Mouse (Mus musculus) kidney, postnatal 0 days (tissue): ENCODE measurements around the gene Parp14. TPM values are rescaled to one million over a fixed set of nuclear protein-coding genes. Genes with fewer than 3 reads are reported as not detected.
A peak's percentile ranks its signal among the peaks of the same experiment; 100 is the strongest.

Experiments used
- ATAC-seq: fragments of 200-750 bp; cut with Nextera tagmentation; replicated peaks from 2 replicates; pipeline ENCODE4 v1.8.0; 2017; ENCODE audit warnings: low read depth, moderate number of reproducible peaks, moderate TSS enrichment, moderate library complexity; ENCODE audit not compliant: low FRiP score
- DNase-seq: peaks from one replicate; pipeline ENCODE4 v3.0.0-alpha.2; 2016; ENCODE audit warnings: low spot score
- H3K27ac ChIP-seq: fragments of 300-500 bp; sonication (generic); 2 replicates; pipeline ENCODE4 v1.5.1; 2014; ENCODE audit warnings: mild to moderate bottlenecking
- H3K27me3 ChIP-seq: fragments of 300-500 bp; sonication (generic); 2 replicates; pipeline ENCODE4 v1.6.1; 2014; ENCODE audit warnings: low read length, mixed read lengths; ENCODE audit not compliant: insufficient read depth
- H3K36me3 ChIP-seq: fragments of 300-500 bp; sonication (generic); 2 replicates; pipeline ENCODE4 v1.6.1; 2014; ENCODE audit warnings: low read length, mixed read lengths; ENCODE audit not compliant: insufficient read depth
- H3K4me1 ChIP-seq: fragments of 300-500 bp; sonication (generic); replicated peaks from 2 replicates; pipeline ENCODE4 v1.6.1; 2014; ENCODE audit warnings: antibody characterized with exemption, low read length, mixed read lengths; ENCODE audit not compliant: insufficient read depth
- H3K4me2 ChIP-seq: fragments of 300-500 bp; sonication (generic); 2 replicates; pipeline ENCODE4 v1.6.1; 2014; ENCODE audit warnings: mild to moderate bottlenecking, low read length, moderate library complexity, mixed read lengths
- H3K4me3 ChIP-seq: fragments of 300-500 bp; sonication (generic); replicated peaks from 2 replicates; pipeline ENCODE4 v1.5.1; 2014; ENCODE audit warnings: low read depth, low read length
- H3K9ac ChIP-seq: fragments of 300-500 bp; sonication (generic); 2 replicates; pipeline ENCODE4 v1.6.1; 2014; ENCODE audit warnings: low read depth, low read length
- H3K9me3 ChIP-seq: fragments of 300-500 bp; sonication (generic); replicated peaks from 2 replicates; pipeline ENCODE4 v1.6.1; 2016; ENCODE audit warnings: low read length, inconsistent platforms, mixed read lengths
- CTCF ChIP-seq: IDR thresholded peaks from 2 replicates; pipeline ENCODE4 v1.5.1; 2016; ENCODE audit warnings: antibody characterized with exemption, low read depth, mild to moderate bottlenecking, moderate library complexity
- WGBS: fragments of 180-500 bp; shearing (Covaris S2); extraction: QIAGEN DNeasy Blood & Tissue Kit; methylation state at CpG from one replicate; pipeline ENCODE4 v1.1.7; 2014; 5-methylcytosine and 5-hydroxymethylcytosine counted together
- polyA plus RNA-seq: library from polyadenylated mRNA; unstranded; fragments of >200 nt; fragmentation: Nextera tagmentation; extraction: Ambion mirVana; gene quantifications from 2 replicates; pipeline ENCODE4 v1.2.1, GENCODE M21; 2015

Parp14 gene
- polyA plus RNA-seq, 1 experiment from 2014 or later: 2.5 TPM

- Histone ChIP-seq H3K9ac (no peak overlapping the region), H3K4me1 (no peaks in the 10 kb centered on the region), H3K9me3 (no peaks in the 10 kb centered on the region), H3K4me2 (no peak overlapping the region), H3K27me3 (no peaks in the 10 kb centered on the region), H3K27ac (no peak overlapping the region), H3K36me3 (peaks cover 2% of the 10 kb centered on the region; the same call in 1 of the 2 replicates), H3K4me3 (no peak overlapping the region)
- WGBS: 47% methylated on average over 16 of the region's 16 CpGs
- no peak for TF ChIP-seq CTCF
- peak; percentile 15 for DNase-seq
- no peak for ATAC-seq
Observed at GRCm38 (mm10) chr16:35860236-35860635, 11.1 kb downstream of the Parp14 start.

- no peak for ATAC-seq
- Histone ChIP-seq H3K27me3 (no peaks in the 10 kb centered on the region), H3K9ac (no peak overlapping the region), H3K36me3 (peaks cover 1% of the 10 kb centered on the region; the same call in 1 of the 2 replicates), H3K27ac (no peak overlapping the region), H3K4me1 (no peaks in the 10 kb centered on the region), H3K4me2 (no peak overlapping the region), H3K9me3 (no peaks in the 10 kb centered on the region), H3K4me3 (no peak overlapping the region)
- WGBS: 91% methylated on average over 18 of the region's 18 CpGs
- no peak for TF ChIP-seq CTCF
- no peak for DNase-seq
Observed at GRCm38 (mm10) chr16:35856766-35857165, 14.6 kb downstream of the Parp14 start.

DNA sequence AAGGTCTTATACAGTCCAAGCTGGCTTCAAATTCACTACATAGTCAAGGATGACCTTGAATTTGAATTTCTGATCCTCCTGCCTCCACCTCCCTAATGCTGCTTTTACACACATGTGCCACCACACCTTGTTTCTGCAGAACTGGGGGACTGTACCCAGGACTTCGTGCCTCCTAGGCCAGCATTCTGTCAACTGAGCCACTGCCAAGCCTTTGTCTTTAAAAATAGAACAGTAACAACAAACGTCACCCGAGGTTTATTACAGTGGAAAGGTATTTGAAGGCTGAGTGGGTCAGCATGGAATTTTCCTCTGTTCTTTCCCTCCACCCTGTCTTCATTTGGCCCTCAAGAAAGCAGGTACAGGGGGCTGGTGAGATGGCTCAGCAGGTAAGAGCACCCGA is 15.5 kb downstream of the Parp14 start:
- TF ChIP-seq CTCF: no peak
- H3K4me3 ChIP-seq: no peak overlapping the region
- no peaks in the 10 kb centered on the region for H3K4me1 ChIP-seq
- no peak overlapping the region for H3K27ac ChIP-seq
- no peak for ATAC-seq
- WGBS: 66% methylated on average over 4 of the region's 4 CpGs
- no peaks in the 10 kb centered on the region for H3K36me3 ChIP-seq
- DNase-seq: no peak
- no peak overlapping the region for H3K4me2 ChIP-seq
- H3K27me3 ChIP-seq: no peaks in the 10 kb centered on the region
- no peak overlapping the region for H3K9ac ChIP-seq
- H3K9me3 ChIP-seq: no peaks in the 10 kb centered on the region

DNA sequence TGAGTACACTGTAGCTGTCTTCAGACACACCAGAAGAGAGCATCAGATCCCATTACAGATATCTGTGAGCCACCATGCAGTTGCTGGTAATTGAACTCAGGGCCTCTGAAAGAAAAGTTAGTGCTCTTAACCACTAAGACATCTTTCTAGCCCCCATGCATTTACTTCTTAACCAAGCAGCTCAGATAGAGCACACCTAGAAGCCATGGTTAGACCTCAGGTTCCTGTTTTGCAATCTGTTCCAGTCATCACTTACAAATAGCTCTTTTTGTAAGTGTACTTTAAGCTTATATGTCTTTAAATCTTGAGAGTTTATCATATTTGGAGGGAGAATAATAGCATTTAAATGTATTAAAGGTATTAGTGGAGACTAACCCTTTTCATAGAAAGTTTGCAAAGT is 24.2 kb downstream of the Parp14 start:
- H3K27me3 ChIP-seq: no peaks in the 10 kb centered on the region
- H3K4me1 ChIP-seq: no peaks in the 10 kb centered on the region
- H3K4me2 ChIP-seq: no peak overlapping the region
- H3K9me3 ChIP-seq: no peaks in the 10 kb centered on the region
- ATAC-seq (no peak), DNase-seq (no peak)
- H3K9ac ChIP-seq: no peak overlapping the region
- H3K27ac ChIP-seq: no peak overlapping the region
- H3K4me3 ChIP-seq: no peak overlapping the region
- H3K36me3 ChIP-seq: no peaks in the 10 kb centered on the region
- no peak for TF ChIP-seq CTCF

DNA sequence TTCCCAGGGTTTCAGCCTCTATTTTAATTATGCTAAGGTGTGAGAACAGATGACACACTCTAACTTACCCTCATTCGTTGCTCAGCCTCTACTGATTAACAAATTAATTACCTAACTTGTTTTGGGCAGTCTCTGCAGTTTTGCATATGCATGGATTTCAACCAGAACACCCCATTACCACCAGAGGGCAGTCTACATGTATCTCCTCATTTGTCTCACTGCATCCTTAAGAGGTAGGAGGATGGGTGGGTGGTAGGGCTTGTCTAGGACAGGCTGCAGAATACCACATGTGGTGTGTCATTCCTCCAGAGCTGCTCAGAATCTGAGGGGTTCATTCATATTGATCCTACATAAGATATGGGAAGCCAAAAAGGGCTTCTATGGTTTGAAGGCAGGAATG is 31.7 kb downstream of the Parp14 start:
- Histone ChIP-seq H3K27ac (no peak overlapping the region), H3K36me3 (no peaks in the 10 kb centered on the region), H3K9ac (no peak overlapping the region), H3K27me3 (no peaks in the 10 kb centered on the region), H3K4me3 (no peak overlapping the region), H3K4me1 (no peaks in the 10 kb centered on the region), H3K9me3 (no peaks in the 10 kb centered on the region), H3K4me2 (no peak overlapping the region)
- peak; percentile 74 for DNase-seq
- TF ChIP-seq CTCF: peak; percentile 76
- no peak for ATAC-seq
- WGBS: 18% methylated on average over 1 of the region's 1 CpGs

GRCm38 (mm10) chr16:35834653-35835052 is 36.7 kb downstream of the Parp14 start:
- Histone ChIP-seq H3K9me3 (no peaks in the 10 kb centered on the region), H3K4me2 (no peak overlapping the region), H3K36me3 (no peaks in the 10 kb centered on the region), H3K4me3 (no peak overlapping the region), H3K27me3 (no peaks in the 10 kb centered on the region), H3K4me1 (no peaks in the 10 kb centered on the region), H3K9ac (no peak overlapping the region), H3K27ac (no peak overlapping the region)
- TF ChIP-seq CTCF: no peak
- 88% methylated on average over 8 of the region's 8 CpGs for WGBS
- no peak for DNase-seq
- ATAC-seq: no peak

DNA sequence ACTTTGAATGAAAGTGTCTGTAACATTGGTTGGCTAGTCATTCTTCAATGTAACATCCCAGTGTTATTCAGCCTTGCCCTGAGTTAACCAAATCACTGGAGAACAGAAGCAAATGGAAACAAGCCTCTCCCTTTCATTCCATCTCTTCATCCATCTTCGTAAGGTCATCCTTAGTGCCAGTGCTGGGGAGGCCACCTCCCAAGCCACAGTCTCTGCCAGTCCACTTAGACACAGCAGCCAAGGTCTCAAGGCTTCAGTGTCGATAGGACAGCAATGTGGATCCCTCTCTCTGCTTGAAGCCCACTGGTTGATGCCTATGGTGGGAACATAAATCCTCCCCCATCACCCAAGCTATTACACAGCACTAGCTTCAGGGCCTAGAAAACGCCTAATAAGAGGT is 38.4 kb downstream of the Parp14 start:
- H3K9me3 ChIP-seq: no peaks in the 10 kb centered on the region
- no peak overlapping the region for H3K4me3 ChIP-seq
- no peaks in the 10 kb centered on the region for H3K36me3 ChIP-seq
- H3K4me2 ChIP-seq: no peak overlapping the region
- no peak for TF ChIP-seq CTCF
- WGBS: 80% methylated on average over 3 of the region's 3 CpGs
- no peaks in the 10 kb centered on the region for H3K4me1 ChIP-seq
- ATAC-seq (no peak), DNase-seq (no peak)
- no peak overlapping the region for H3K27ac ChIP-seq
- no peak overlapping the region for H3K9ac ChIP-seq
- no peaks in the 10 kb centered on the region for H3K27me3 ChIP-seq
